Mouse (Mus musculus) cerebellum, postnatal 25 days (tissue): ENCODE measurements around the gene Ifrd2.

Experiments
- DNase-seq, 2 experiments: peaks; one replicate each; pipeline ENCODE4 v3.0.0; 2021; ENCODE audit warnings: mixed read lengths in 2 of 2

Gene Ifrd2

DNA sequence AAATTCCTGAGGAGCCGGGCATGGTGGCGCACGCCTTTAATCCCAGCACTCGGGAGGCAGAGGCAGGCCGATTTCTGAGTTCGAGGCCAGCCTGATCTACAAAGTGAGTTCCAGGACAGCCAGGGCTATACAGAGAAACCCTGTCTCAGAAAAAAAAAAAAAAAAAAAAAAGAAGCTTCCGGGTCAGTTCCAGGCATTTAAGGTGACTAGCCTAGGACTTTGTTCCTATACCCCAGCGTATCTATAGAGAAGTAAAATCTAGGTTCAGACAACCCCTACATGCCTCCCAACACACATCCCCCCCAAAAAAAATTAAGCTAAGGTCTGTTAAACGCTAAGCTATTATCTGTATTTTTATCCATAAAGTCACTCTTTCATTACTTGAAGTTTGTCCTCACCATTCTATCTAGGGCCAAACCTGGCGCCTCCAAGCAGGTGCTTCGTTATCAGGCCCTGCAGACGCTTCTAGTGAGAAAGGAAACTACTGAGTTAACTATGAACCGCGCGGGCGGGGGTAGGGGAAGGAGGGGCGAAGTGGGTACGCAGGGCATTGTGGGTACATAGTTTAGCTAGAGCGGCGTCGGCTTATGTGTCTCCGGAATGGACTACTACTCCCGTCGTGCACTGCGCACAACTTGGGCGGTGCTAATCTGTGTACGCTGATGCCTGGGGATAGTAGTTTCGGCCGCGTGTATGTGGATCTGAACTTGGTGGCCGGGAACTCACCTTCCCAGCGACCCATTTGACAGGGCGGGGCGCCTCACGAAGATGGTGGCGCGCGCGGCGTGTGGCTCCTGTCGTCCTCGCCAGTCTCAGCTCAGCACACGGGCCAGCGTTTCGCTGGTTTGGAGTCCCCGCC, at the start of gene Ifrd2:
TSS of gene Ifrd2 (plus strand) at position 669 of the 859 bp plus-strand sequence.
- peak; percentile 93 to 96 for DNase-seq

DNA sequence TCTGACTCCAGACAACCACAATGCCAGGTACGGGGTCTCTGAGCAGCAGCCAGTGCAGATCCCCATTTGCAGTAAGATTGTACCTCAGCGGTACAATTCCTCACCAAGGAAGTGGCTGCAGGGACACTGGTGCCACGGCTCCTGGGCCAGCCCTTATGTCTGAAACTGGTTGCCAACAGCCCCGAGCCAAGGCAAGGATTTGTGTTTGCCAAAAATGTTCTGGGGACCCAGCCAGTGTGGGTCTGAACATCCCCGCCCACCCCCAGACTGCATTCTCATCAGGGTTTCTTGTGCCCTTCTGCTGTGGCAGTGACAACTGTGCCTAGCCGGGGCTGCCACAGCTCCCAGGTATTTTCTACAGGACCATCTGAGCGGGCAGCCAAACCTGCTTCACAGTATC, 49.2 kb upstream of the Ifrd2 start:
- DNase-seq: peak; percentile 38 to 52

DNA sequence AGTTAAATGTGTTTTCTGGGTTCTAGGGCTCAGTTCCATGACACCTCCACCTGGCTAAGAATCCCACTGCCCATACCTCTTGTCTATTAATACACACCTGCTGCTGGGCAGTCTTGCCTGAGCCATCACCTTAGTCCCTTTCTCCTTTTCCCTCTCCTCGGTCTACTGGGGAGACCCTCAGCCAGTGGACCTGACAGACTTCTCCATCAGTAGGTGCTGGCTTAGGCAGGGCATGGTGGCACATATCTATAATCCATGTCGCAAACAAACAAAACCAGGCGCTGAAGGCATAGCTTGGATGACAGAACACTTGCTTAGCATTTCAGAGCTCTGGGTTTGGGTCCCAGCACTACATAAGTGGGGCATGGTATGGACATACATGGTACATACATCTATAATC, 48.7 kb upstream of the Ifrd2 start:
- no peak for DNase-seq

DNA sequence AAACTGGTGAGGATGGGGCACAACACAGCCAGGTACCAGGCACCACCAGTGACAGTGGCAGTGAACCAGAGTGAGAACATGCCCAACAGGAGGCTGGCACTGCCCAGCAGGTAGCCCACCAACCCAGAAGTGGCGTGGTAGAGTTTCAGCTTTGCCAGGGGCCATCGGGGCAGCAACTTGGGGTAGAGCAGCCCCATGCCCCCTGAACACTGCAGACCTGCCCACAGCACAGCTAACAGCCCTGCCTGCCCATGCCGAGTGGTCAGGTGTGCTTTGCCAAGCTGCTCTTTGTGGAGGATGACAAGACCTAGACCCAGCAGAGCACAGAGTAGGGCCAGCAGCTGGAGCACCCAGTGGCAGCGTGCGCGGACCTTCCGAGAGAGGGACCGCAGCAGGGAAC, 47.5 kb upstream of the Ifrd2 start:
- DNase-seq: no peak

DNA sequence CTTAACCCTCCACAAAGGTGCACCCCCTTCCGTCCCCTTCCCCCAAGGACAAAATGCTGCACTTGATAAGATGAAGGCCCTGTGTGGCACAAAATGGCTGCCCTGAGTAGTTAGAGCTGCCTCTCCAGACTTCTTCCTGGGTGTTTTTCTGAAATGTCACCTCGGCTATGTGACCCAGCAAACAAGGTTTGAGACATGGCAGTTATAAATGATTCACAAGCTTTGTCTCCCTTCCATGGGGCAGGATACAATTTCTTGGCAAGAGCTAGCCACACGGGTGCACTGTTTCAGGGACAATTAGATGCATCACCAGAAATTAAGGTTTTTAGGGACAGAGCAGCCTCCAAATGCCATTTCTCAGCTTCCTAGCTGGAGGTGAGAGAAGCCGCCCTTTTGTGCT, 47.0 kb upstream of the Ifrd2 start:
- no peak for DNase-seq

DNA sequence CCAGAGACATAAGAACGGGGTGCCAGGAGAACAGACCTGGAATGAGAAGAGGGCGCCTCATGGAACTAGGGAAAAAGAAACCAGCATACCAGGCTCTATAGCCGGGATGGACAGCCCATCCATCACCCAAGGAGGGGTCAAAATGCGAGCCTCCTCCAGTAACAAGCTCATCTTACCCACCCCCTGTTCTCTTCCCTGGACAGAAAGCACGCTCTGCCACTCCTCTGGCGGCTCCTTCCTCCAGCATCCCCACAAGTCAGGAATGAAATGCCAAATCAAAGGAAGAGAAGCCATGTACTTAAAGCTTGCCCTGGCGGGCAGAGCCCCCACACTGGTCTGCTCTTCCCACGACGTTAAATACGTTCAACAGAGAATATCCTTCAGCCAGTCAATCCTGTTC, 46.4 kb upstream of the Ifrd2 start:
- DNase-seq: no peak

DNA sequence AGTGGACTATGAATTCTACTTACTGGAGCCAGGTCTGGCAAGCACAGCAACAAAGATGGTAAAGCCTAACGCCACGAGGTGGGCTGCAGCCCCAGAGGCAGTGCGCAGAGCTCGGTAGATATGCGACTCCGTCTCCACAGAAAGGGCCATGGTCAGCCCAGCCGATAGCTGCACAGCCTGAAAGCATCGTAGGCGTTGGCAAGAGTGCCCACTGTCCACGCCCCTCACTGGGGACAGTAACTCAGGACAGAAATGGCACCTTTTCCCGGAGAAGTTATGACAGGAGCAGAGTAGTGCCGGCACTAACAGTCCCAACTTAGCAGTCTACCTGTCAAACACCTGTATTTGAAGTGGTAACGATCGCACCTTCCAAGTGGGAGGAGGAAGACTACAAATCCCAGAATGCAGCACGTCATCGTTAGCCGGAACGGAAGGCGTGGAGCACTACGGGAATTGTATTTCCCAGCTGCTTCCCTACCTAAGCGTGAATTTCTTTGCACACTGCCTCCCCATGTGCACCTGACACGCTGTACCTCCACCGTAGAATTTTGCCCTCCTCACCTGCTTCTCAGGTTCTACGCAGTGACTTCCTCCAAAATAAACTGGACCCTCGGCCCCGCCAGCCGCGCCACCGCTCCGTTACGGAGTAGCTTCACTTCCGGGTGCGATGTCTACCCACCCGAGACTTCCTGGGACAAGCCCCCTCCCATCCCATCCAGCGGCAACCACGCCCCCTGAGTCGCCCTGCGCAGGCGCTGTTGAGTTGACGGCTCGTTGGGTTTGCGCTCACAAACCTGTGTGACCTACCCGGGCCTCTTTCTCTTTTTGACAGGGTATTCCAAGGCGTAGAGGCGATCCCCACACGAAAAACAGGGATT, 45.7 kb upstream of the Ifrd2 start, which contains the start of the genes Cyb561d2 and Nprl2:
TSS of gene Cyb561d2 (minus strand) at position 720 of the 878 bp plus-strand sequence.
TSS of gene Nprl2 (plus strand) at position 753 of the 878 bp plus-strand sequence.
- peak; percentile 94 to 95 for DNase-seq

DNA sequence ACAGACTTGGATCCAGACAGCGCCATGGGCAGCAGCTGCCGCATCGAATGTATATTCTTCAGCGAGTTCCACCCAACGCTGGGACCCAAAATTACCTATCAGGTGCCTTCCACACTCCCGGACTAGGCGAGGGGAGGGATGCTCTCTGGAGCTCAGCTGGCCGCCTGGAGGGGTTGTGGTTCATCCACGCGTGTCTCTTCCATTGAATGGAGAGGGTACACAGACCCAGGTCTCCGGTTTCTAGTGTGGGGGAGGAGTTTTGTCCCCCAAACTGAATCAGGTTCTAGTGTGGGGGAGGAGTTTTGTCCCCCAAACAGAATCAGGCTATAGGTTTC, 45.1 kb upstream of the Ifrd2 start:
- no peak for DNase-seq

DNA sequence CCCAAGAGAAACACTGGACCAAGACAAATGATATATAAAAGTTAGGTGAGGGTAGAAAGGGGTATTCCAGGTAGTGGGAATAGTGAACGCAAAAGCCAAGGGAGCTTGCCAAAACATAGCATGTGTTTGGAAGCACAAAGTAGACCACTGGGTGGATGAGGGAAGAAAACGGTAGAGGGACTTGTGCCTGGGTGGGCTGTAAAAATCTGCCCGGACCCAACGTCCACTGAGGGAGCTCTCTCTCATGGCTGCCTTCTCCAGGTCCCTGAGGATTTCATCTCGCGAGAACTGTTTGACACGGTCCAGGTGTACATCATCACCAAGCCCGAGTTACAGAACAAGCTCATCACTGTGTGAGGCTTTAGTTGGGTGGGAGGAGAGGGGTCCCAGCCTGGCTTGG, 44.7 kb upstream of the Ifrd2 start:
- no peak for DNase-seq

DNA sequence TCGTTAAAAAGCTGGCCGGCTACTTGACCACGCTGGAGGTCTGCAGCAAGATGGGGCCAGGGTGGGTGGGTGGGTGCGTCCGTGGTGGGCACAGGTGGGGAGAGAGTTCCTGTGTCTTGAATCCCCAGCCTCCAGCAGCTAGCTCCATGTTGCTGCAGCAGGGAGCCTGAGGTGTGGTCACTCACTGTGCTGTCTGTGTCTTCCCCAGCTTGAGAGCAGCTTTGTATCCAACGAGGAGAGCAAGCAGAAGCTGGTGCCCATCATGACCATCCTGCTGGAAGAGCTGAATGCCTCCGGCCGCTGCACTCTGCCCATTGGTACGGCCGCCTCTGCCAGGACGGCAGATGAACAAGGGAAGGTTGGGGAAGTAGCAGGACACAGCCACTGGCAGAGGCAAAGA, 44.1 kb upstream of the Ifrd2 start:
- no peak for DNase-seq

DNA sequence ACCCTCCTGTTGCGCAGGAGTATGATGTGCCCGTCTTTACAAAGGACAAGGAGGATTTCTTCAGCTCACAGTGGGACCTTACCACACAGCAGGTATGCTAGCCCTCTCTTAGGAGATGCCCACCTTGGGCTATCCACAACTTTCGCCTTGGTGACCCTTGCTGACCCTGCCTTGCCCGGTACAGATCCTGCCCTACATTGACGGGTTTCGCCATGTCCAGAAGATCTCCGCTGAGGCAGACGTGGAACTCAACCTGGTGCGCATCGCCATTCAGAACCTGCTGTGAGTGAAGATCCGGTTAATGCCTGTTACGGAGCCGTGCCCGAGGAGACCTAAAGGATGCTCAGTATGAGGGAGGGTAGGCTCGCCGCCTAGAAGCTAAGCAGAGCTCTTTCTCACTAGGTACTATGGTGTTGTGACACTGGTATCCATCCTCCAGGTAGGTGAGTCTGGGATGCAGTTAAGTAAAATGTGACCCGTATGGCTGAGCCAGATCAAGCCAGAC, 43.2 kb upstream of the Ifrd2 start:
- no peak for DNase-seq

DNA sequence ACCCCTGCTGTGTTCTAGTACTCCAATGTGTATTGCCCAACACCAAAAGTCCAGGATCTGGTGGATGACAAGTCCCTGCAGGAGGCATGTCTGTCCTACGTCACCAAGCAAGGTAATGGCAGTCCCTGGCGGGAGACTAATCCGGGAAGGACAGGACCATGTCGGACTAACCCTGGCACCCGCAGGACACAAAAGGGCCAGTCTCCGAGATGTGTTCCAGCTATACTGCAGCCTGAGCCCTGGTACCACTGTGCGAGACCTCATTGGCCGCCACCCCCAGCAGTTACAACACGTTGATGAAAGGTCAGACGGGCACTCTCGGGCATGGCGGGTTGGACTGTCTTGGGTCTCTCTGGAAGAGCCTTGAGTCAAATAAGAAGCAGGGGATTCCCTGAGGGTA, 42.7 kb upstream of the Ifrd2 start:
- DNase-seq: no peak

DNA sequence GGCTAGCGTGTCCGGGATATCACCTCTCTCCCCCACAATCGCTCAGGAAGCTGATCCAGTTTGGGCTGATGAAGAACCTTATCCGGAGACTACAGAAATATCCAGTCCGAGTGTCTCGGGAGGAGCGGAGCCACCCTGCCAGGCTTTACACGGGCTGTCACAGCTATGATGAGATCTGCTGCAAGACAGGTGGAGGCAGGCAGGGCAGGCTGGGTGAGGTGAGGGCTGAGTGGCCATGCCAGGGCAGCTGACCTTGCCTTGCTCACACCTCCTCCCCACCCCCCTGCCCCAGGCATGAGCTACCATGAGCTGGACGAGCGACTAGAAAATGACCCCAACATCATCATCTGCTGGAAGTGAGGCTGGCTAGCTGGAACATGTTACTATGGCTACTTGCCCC, 42.2 kb upstream of the Ifrd2 start:
- peak; percentile 18 to 44 for DNase-seq

DNA sequence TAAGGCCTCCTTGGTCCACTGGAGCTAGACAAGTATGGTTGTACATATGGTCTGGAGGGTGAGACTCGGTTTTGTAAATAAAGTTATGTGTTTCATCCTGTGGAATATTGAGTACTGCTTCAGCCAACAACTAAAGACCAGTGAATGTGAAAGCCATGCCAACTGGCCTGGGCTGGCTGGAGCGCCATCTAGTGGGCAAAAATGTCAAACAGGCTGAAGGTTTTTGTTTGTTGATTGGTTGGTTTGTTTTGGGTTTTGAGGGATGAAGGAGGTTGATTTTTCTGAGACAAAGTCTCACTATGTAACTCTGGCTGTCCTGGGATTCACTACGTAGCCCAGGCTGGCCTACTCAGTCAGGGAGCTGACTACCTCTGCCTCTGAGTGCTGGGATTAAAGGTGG, 41.8 kb upstream of the Ifrd2 start:
- peak; percentile 83 to 88 for DNase-seq

DNA sequence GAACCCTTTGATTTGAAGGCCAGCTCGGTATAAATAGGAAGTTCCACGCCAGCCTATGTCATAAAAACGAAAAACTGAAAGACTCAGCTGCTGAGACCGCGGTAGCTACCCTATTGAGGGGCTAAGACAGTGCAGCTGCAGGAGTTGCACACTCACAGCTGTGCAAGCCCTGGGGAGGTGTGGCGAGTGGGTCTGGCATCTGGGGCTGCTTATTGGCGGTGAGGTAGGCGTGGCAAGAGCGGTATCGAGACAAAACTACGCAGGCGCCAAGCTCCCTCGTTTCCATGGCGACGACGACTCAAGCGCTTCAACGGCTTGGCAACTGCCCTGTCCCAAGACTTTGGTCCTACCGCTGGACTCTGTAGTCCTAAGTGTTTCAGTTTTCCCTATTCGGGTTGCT, 40.4 kb upstream of the Ifrd2 start, which contains the start of gene Zmynd10:
TSS of gene Zmynd10 (plus strand) at position 273 of the 400 bp plus-strand sequence.
- peak in 1 of 2 experiments; percentile 66 for DNase-seq

DNA sequence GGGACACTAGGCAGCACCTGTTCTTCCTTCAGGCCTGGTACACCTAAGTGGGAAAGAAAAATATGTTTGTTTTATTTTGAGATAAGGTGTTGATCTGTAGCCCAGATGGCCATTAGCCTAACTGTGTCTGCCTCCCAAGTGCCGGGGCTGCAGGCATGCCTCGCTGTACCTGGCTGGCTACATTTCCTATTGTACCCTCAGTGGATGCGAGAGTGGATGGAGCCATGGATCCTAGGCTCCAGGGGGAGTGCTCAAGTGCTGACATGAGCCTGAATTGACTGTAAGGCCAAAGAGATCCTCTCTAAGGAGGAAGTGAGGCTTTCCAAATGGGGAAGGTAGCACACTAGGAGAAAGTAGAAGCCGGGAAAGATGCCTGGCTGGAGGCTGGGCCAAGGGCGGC, 39.5 kb upstream of the Ifrd2 start:
- DNase-seq: no peak

DNA sequence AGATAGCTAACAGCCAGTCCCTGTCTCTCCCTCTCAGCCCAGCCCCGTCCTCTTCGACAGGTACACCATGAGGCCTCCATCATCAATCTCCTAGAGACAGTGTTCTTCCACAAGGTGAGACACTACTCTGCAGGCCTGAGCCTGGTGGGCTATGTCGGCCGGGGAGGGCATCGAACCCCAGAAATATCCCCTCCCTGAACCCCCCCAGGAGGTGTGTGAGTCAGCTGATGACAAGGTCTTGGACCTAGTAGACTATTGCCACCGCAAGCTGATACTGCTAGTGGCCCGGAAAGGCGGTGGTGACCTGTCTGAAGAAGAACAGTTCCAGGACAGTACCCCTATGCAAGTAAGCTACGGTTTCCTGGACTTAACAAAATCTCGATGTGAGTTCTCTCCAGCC, 38.6 kb upstream of the Ifrd2 start:
- no peak for DNase-seq

DNA sequence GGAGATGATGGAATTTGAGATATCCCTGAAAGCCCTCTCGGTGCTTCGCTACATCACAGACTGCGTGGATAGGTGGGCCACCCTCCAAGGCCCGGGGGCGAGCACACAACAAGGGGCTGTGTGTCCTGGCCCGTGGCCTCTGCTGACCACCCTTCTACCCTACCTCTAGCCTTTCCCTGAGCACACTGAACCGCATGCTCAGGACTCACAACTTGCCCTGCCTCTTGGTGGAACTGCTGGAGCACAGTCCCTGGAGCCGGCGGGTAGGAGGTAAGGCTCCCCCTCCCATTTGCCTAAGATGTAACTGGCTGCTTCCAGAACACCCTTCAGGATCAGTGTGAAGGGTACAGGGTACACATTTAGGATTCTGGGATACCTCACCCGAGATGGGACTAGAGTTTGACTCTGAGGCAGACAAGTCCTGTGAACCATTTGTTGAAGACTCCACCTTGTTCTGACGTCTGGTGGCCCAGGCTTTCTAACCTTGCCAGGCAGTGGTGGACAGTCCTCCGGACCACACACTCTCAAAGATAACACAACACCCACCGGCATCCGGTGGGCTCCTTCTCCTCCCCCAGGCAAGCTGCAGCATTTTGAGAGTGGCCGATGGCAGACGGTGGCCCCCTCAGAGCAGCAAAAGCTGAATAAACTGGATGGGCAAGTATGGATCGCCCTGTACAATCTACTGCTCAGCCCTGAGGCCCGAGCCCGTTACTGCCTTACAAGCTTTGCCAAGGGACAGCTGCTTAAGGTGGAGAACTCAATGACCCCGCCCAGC, 38.0 kb upstream of the Ifrd2 start:
- DNase-seq: no peak

DNA sequence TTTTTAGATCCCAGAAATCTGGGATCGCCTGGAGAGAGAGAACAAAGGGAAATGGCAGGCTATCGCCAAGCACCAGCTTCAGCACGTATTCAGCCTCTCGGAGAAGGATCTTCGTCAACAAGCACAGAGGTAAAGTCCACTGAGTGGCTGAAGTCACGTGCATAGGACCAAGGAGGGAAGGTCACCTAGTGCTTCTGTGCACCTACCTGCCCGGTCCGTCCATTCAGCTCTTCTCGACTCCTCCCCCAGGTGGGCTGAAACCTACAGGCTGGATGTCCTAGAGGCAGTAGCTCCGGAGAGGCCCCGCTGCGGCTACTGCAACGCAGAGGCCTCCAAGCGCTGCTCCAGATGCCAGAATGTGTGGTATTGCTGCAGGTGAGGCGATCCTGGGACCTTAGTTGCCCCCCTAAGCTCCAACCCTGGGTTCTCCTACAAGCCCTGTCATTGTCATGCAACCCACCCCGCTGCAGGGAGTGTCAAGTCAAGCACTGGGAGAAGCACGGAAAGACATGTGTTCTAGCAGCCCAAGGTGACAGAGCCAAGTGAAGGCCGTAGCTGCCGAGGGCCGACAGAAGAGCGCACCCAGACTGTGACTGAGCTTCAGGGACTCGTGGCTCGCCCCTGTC, 36.8 kb upstream of the Ifrd2 start:
- no peak for DNase-seq

DNA sequence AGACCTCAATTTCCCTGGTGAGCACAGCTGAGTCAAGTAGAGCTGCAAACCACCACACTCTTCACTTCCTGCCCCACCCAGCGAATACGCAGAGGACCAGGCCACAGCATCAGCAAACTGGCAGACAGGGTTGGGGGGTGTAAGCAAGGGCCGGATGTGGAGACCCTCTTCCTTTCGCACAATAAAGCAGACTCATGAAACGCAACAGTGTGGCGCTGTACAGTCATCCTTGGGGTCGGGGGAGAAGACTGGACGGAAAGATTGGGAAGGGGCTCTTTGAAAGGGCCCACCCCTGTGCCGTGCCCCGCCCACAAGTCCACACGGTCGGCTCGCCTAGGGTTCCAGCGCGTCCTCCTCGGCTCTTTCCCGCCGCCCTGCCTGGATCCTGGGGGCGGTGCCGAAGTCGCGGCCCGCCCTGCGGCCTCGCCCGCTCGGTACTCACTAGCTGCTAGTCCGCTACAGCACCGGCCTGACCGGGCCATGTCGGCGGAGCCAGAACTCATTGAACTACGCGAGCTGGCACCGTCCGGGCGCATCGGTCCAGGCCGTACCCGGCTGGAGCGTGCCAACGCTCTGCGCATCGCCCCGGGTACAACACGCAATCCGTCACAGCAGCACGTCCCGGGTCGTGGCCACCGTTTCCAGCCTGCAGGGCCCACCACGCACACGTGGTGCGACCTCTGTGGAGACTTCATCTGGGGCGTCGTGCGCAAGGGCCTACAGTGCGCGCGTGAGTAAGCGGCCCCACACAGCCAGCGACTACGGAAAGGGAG, 36.1 kb upstream of the Ifrd2 start, which contains the start of gene Rassf1:
TSS of gene Rassf1 (plus strand) at position 439 of the 773 bp plus-strand sequence.
- peak; percentile 48 to 61 for DNase-seq

DNA sequence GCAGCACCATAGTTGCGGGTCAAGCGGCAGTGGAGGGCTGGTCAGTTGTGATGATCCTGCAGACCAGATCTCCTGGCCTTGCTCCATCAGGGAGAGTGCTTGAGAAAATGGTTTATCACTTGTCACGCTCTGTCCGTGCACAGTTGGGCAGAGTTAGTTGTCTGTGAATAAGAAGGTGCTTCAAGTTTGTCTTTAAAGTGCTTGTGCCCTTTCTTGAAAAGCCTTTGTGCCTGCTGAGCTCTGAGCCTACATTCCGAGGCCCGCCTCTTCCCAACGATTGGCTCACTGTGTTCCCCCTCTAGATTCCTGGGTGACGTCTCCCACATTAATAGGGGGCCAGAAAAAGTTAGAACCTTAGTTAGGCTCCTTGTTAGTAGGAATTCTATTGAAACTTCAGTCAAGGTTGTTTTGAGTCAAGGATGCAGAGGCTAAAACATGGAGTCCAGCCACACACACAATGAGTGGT, 35.5 kb upstream of the Ifrd2 start:
- no peak for DNase-seq
